Mouse (Mus musculus): ENCODE data around the gene Psmb3.
A peak's percentile ranks its signal among the peaks of the same experiment; 100 is the strongest.
"Not testable (repeated sequence)": the region's sequence is repeated elsewhere in the genome, so short reads cannot be mapped to it uniquely, and the experiment has no call there.

Psmb3 gene

DNA sequence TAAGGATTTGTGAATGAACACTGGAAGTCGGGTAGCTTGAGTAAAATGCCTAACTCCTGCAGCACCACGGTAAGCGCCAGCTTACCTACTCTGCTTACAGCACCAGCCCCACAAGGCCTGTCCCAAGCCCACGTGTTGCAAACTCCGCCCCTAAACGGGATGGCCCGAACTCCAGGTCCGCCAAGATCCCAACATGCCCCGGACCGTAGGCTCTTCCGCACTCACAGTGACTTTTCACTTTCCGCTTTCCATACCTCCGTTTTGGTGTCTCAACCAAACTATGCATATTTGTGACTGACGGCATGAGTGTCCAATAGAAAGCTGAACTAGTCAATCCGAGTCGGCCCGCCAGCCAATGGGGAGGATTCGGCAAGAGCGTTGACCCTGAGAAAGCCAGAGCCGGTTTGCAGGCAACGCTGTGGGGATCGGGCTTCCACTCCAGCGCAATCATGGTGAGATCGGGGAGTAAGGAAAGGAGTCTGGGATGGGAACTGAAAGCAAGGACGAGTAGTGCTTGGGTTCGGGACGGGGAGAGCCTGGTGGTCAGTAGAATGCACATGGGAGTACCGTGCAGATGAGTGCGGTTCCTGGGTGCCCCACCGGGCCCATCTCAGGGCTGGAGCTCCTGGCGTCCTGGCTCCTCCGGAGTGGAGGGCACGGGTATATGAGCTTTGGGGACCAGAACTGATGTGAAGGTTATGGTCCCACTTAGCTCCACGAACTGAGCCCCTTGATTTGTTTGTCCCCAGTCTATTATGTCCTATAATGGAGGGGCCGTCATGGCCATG is at the start of gene Psmb3:
TSS of gene Psmb3 (plus strand) at position 361 of the 788 bp plus-strand sequence.
- peak; percentile 95 to 98 for DNase-seq (ENCODE audit: low spot score in 2 of 2)

DNA sequence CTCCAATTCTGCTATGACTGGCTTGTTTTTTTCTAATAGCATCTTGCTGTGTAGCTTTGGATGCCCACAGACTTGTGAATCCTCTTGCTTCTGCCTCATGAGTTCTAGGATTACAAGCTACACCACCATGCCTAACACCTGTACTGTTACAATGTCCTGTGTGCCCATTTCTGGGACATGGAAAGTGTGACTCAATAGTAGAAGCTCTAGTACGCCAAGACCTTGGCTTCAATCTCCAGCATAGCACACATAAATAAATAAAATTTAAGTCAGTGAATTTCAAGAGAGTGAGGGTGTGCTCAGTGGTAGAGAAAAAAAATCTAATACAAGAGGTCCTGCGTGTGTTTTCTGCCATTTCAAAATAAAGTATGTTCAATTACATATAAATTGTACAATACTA is 49.0 kb upstream of the Psmb3 start:
- no peak for DNase-seq (ENCODE audit: low spot score in 2 of 2)

DNA sequence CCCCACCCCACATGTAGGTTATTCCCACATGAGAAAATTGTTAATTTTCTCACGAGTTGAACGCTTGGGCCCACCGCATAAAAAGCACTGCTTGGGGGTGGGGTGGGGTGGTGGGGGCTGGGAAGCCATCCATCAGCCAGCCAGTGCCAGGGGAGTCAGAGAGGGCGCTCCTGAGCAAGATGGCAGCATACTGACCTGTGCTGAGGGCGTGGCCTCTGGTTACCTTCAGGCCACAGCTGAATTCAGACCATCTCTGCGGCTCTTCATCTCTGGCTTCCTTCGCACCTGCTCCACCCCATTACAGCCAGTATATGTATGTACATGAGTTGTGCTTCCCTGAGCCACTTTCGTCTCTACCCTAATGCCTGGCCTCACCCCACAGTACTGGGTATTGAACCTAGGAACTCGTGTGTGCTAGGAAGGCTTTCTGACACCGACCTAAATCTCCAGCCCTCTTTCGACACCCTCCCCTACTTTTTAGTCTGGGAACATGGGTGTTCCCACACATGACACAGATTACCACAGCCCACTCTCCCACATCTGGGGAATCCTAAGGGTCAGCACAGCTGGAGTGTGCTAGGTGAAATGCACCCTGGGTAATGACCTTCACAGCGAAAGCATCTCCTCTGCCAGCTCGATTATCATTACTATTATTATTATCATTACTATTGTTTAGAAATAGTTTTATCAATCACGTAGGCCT is 46.8 kb upstream of the Psmb3 start:
- no peak for DNase-seq (ENCODE audit: low spot score in 2 of 2)

DNA sequence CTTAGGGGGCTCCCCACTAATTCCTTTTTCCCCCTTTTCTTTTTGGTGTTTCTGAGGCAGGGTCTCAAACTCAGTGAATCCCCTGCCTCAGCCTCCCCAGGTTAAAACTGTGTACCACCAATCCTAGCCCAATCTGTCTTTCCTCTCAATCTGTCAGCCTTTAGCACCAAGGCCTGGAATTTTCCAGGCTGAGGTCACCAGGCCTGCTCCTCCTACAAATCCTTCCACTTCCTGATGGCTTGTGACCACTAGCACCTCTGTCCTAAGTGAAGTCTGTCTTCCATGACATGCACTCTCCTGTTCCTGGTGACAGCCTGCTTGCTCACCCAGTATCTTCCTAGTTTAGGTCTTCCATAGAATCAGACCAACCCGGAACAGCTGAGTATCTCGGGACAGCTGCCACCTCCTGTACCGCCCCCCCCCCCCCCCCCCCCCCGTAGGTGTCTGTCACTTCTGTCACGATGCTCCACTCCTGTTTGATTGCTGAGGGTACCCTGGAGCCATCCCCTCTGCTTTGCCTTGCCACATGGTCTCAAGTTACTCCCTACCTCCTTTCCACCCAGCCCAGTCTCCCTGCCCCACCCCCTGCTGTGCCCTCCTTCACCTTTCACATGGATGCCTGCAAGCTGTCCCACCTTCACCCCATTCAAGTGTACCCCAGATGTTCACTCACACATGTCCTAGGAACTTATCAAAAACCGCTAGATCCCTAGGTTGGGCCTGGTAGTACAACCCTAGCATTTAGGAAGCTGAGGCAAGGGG is 45.8 kb upstream of the Psmb3 start:
- DNase-seq (ENCODE audit: low spot score in 2 of 2) = no peak

DNA sequence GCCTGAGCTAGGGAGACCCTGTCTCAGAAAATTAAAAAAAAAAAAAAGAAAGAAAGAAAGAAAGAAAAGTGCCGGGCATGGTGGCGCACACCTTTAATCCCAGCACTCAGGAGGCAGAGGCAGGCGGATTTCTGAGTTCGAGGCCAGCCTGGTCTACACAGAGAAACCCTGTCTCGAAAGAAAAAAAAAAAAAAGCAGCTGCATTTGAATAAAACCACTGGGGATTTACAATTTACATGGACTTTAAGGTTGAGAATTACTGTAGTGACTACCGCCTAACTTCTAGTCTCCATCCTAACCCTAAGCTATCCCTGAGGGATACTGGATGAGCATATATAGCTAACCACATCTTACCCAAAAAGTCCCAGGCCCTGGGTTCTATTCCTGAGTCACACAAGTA is 45.2 kb upstream of the Psmb3 start:
- not testable (repeated sequence) for DNase-seq (ENCODE audit: low spot score in 2 of 2)

DNA sequence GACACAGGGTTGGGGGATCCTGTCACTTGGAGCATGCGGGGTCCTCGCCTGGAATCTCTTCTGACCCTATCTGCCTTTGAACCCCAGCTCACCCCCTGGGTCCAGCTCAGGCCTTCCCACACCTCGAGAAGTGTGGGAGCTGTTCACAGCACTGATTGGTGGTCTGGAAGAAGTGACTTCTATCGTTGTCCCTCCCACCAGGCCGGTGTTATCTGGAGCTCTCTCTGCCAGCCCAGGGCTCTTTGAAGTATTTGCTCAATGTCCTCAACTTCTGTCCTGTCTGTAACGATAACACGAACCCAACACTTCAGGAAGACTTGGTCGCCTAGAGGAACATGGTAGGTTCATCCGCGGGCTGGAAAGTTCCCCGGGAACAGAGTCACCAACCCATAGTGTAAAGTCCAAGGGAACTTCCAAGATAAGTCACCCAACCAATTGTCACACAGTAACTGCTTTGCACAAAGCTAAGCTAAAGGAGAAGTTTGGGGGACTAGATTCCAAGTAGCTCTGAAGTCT is 44.4 kb upstream of the Psmb3 start:
- DNase-seq (ENCODE audit: low spot score in 2 of 2) = no peak

DNA sequence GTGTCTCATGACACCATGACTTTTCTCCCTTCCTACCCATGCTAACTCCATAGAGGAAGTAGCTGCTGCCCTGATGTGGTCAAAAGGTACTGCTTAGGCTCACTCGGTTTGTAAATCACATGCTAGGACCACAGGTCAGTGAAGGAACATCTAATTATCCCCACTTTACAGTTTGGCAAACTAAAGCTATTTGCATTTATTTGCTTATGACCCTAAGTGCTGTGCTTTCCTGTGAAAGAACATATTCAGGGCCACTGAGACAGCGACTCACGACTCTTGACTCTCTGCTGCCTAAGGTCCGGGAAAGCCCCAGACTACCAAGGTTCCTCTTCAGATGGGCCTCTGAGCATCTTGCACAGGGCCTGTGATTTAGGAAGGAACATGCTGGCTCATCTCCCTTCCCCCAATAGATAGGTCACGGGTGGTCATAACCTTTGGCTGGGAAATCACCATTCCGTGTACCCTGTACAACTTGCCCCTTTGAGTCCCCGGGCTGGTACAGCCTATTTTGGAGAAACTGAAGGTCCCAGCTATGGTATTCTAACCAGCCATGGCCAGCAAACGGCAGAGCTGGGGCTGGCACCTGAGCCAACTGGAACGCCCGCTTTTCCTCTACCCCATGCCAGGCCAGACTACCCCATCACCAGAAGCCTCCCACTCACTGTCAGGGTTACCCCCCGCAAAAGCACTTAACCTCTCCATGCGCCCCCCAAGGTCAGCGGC is 43.8 kb upstream of the Psmb3 start:
- no peak for DNase-seq (ENCODE audit: low spot score in 2 of 2)

DNA sequence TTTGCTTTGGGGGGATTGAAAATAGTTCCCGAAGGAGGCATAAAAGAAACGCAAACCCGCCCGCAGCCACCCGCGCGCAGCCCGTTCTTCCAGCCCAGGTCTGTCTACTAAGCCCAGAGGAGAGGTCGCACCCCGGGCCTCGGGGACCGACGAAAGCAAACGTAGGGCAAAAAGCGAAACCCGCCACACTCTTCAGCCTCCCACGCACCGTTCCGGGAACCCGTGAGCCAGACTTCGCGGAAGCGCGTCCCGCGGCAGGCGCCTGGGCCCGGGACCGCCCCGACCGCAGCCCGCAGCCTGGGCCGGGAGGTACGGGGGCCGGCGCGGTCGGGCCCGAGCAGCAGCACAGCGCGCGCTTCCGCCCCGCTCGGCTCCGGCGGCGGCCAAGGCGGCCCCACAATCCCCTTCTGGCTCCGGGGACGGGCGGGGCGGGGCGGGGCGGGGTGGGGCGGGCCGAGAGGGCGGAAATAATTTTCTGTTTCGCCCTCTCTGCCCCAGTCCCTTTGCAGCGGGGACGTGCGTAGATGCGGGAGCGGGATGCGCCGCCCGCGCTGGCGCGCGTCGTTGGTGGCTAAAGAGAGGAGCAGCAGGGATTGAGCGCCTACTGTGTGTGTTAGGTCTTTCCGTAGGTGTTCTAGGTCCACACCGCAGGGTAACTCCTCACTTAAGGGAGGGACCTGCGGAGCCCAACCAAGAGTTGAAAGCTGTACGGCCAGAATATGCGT is 43.0 kb upstream of the Psmb3 start:
- peak in 1 of 2 experiments; percentile 69 for DNase-seq (ENCODE audit: low spot score in 2 of 2)

DNA sequence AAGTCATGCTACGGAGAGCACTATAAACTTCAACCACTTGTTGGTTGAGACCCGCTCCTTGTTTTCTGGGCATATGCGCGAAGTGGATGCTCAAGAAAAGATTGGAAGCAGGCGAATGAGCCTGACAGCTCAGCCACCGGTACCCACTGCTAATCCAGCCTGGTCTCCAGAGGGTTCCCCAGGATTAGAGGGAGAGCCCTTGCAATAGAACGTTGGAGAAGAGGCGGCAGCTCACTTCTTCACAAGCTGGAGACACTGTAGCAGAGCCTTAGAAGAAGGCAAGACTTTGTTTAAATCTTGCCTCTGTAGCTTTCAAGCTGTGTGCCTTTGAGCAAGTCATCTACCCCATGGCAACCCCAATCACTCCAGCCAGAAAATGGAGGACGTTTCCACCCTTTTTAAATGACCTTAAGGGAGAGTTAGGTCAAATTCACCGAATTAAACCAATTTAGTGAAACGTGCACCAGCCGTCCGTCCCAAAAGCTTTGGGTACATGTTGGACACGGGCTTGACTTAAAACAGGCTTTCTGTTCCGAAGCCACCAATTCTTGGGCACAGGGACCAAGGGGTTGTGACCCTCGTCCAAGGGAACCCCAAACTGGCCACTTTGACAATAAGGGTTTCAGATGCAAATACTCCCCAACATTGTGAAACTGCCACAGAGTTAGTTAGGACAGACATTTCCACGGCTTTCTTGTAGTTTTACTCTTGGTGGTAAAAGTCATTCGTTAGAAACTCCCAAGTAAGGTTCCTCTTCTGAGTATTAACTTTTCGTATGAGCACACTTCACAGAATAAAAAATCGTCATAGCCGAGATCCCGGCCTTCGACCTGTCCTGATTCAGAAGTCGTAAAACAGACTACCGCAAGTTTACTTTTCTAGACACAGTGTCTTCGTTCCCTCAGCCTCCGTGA is 42.2 kb upstream of the Psmb3 start:
- no peak for DNase-seq (ENCODE audit: low spot score in 2 of 2)

DNA sequence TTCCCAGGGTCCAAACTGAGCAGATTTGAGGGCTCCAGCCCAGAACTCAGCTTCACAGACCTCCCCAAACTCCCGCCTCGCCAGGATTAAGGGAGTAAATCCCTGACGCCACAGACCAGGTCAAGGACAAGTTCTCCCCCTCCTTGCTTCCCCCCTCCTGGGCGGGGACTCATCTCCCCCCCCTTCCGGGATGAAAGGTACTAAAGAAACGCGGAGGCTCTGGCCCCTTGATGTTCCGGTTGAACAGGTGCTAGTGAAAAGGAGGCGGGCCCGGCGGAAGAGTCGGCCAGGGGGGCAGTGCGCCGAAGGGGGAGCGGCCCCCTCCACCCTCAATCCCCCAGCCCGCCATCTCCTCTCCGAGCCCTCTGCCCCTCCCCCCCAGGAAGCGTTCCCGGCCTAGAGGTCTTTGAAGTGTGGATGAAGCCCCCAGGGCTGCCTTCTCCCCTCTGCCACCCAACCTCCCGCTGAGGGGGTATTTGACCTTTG is 41.5 kb upstream of the Psmb3 start:
- no peak for DNase-seq (ENCODE audit: low spot score in 2 of 2)

DNA sequence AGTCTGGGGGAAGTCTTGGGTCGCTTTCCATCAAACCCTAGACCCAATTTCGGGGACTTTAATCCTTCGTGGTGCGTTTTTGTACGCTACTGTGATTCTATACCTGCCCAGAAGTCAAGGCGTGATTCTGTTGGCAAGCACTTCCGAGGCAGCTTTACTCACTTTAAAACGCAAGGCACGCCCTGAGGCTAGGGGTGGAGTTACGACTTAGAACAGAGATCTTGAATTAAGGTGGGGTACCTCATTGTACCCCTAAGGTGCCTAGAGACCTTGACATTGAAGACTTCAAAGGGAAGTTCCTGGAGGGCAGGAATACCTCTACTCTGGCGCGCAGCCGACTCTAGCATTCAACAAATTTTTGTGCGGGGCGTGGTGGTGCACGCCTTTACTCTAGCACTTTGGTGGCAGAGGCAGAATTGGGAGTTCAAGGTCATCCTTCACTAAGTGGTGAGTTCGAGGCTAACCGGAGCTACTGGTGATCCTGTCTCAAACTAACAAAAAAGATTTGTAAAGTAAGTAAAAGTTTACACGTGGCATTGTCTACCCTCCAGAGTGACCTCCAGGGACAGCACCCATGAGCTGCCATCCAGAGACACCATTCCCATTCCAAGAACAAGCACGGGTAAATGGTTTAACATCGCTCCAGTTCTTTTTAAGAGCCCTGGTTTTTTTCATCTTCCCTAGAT is 40.8 kb upstream of the Psmb3 start:
- DNase-seq (ENCODE audit: low spot score in 2 of 2) = no peak

DNA sequence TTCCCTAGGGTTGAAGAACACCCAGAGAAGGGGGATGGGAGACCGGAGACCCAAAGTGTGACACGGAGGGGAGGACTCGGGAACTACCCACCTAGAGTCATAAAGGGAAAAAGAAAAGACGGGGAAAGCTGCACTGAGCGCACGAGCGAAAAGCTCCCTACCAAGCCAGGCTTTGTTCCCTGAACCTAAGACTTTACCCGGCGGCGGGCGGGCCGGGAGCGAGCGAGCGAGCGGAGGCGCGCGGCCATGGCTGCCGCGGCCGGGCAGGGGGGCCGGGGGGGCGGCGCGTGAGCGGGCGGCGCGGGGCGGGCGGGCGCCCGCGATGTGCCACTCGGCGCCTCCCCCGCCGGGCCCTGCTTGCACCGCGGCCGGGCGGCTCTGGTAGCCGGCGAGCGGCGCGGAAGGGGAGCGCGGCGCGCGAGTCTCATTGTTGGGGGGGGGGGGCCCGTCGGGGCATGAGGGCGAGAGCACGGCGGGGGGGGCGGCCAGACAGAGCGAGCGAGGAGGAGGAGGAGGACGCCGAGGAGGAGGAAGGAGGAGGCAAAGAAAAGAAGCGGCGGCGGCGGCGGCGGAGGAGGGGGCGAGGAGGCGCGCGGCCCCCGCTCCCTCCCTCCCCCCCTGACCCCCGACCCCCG is 40.2 kb upstream of the Psmb3 start, which contains the start of gene Mllt6:
TSS of gene Mllt6 (plus strand) at position 522 of the 635 bp plus-strand sequence.
- DNase-seq (ENCODE audit: low spot score in 2 of 2) = peak; percentile 52 to 74

DNA sequence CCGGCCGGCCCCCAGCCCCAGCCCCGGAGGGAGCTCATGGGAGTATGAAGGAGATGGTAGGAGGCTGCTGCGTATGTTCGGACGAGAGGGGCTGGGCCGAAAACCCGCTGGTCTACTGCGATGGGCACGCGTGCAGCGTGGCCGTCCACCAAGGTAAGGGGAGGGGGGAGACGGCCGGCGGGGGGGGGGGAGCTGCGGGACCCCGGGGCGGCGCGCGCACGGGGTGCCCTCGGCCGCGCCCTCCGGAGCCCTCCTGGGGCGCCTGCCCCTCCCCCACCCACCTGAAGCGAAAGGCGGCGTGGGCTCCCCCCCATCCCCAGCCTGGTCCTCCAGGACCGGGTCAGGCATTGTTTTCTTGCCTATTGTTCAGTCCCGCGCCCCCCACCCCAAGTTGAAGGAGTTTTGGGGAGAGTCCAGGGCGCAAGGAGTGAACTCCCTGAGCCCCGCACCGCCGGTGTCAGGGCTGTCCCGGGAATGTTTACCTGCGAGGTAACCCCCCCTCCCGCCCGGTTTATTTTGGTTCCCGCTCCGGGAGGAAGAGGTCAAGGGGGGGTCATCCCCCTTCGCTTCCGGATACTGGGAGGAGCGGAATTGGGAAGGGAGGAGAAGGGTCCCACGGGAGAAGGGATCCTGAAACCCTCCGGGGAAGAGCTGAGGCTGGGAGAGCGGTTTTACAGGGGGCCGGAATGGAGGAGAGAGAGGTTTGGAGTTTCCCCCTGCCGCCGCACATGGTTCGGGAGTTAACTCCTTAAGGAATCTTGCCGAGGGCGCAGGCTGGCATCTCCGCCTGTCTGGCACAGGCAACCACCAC is 39.5 kb upstream of the Psmb3 start:
- no peak for DNase-seq (ENCODE audit: low spot score in 2 of 2)

DNA sequence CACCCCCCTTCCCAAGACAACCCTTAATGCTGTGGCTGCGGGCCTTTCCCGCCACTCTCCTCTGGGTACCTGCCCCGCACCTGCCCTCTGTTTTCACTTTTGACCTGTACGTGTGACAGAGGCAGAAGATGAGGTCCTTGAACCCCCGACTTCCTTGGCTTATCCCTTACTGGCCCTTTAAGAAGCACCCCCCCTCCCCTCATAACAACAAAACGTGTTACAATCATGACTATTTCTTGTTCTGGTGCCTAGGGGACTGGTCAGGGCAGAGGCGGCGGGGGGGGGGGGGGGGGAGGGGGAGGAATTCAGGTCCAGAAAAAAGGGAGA is 38.9 kb upstream of the Psmb3 start:
- DNase-seq (ENCODE audit: low spot score in 2 of 2) = no peak

DNA sequence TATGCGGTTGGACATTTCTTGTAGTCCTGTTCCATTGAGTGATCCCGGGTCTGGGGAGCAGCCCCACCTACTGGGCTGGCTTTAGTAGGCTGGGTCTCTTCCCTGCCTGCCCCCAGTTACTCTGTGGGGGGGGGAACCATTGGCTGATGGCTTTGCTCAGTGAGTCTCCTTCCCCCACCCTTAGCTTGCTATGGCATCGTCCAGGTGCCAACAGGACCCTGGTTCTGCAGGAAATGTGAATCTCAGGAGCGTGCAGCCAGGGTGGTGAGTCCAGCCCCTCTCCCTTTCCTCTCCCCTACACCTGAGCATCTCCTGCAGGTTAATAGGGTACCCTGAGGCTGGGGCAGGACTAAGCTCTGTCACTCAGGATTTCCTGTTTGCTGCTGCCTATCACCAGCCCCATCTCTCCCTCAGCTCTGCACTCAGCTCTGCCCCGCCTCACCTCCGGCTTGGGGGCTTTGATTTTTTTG is 38.4 kb upstream of the Psmb3 start:
- no peak for DNase-seq (ENCODE audit: low spot score in 2 of 2)

DNA sequence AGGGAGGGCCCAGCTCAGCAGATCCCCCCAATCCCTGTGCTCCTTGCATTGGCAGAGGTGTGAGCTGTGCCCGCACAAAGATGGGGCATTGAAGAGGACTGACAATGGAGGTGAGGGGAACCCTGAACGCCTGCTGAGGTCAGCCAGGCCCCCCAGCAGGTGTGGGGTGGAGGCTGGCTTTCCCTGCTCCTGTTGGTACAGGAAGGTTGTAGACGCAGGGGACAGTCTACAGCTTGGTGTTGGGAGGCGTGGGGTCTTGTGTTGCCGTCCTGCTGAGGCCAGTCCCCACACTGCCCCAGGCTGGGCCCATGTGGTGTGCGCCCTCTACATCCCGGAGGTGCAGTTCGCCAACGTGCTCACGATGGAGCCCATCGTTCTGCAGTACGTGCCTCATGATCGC is 37.8 kb upstream of the Psmb3 start:
- DNase-seq (ENCODE audit: low spot score in 2 of 2) = no peak

DNA sequence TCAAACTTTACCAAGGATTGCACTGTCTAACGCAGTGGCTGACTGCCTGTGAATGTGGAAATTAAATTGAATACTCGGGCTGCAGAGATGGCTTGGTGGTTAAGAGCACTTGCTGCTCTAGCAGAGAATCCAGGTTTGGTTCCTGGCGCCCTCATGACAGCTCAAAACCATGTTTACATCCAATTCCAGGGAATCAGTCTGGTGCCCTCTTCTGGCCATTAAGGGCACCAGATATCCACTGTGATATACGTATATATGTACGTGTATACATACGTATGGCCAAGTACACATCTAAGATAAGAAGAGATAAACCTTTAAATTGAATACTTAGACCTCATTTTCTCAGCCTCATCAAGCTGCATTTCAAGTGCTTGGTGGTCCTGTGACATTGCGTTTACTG is 37.0 kb upstream of the Psmb3 start:
- no peak for DNase-seq (ENCODE audit: low spot score in 2 of 2)

DNA sequence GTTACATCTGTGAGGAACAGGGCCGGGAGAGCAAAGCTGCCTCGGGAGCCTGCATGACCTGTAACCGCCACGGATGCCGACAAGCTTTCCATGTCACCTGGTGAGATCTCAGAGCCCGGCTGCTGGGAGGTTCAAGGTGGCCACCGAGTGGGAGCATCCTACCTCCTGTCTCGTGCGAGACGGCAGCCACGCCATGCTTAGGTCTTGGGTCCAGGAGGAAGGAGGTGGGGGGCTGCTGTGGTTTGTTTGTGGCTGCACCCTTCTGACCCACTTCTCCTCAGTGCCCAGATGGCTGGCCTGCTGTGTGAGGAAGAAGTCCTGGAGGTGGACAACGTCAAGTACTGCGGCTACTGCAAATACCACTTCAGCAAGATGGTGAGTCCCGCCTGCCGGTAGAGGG is 36.4 kb upstream of the Psmb3 start:
- DNase-seq (ENCODE audit: low spot score in 2 of 2) = no peak
